Mouse (Mus musculus): ENCODE data around the gene Ahsg.

DNA sequence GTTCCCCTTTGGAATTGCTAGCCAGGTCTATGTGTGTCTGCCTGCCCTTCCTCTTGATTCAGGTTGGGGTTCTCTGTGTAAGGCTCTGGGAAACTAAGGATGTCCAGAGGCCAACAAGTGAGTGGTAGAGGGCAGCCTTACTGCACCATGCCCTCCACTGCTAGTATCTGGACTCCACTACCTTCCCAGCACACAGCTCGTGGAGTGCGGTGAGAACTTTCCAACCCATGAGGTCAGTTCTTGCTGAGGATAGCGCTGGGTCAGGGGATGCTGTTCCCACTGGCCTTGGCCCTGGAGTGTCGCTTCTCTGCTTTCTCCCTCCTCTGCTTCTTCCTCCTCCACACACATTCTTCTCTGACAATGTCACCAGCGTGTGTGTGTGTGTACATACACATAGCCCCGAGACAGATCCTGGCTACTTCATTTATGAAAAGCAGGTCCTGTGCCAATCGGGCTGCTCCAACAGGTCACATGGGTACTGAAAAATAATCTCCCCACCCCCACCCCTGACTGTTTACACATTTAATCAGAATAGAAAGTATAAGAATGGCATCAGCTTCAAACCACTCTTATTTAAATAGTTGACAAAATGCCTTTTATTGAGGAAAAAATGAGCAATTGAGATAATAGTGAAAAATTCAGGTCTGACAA is 11.0 kb upstream of the Ahsg start:
- TF ChIP-seq CTCF (IDR thresholded peaks at IDR 0.05; ENCODE audit: borderline replicate concordance, extremely low read depth, insufficient read depth, insufficient read length), result no peak
- TF ChIP-seq POLR2A (IDR thresholded peaks at IDR 0.05; ENCODE audit: borderline replicate concordance, extremely low read depth, insufficient read depth, insufficient read length, poor library complexity, severe bottlenecking), result no peak
